ENCODE assay signal across 8 mouse cellular contexts in the genomic region with DNA sequence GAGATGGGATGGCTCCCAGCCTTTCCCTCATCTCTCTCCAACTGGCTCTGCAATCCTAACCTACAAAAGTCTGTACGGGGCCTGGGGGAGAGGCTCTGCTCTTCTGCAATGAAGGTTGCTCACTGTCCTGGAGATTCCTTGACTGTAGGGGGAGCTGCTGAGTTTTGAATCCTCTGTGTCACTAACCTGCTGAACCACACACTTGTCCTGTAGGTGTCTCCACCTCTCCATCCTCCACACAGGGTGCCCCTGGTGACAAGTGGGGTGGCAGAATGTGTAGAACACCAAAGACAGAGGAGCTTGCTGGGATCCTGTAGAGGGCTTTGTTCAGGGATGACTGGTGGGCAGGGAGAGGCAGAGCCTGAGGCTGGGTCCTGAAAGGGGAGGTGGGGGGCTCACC. TPM values are rescaled to one million over a fixed set of nuclear protein-coding genes. Genes with fewer than 3 reads are reported as not detected.
A peak's percentile ranks its signal among the peaks of the same experiment; 100 is the strongest.
DNase-seq lines count a peak whose midpoint lies in the region; ATAC-seq and TF ChIP-seq lines count a peak whose summit lies in the region.

No protein-coding gene starts in this region.

- peak; percentile 56 to 66 for DNase-seq in urinary bladder, postnatal 36 days (ENCODE audit: low spot score in 2 of 2)
- DNase-seq in urinary bladder, postnatal 4 days (ENCODE audit: low spot score in 2 of 2) = no peak
- peak; percentile 50 for DNase-seq in brain, embryonic 14.5 days (ENCODE audit: low read depth)
- peak; percentile 80 for DNase-seq in liver, adult 2 months (ENCODE audit: extremely low read depth, low read depth, low spot score)
- peak; percentile 42 for DNase-seq in ovary, postnatal 36 days (ENCODE audit: low spot score)
- no peak for DNase-seq in gastrocnemius, postnatal 4 days (ENCODE audit: low spot score in 2 of 2)

- no peak for TF ChIP-seq POLR2A in brain, embryonic 14.5 days (IDR thresholded peaks at IDR 0.05; ENCODE audit: borderline replicate concordance, extremely low read depth, insufficient read depth, insufficient read length, poor library complexity, severe bottlenecking)
- no peak for TF ChIP-seq POLR2A in liver, adult 2 months (IDR thresholded peaks at IDR 0.05; ENCODE audit: extremely low read depth, insufficient read depth, low read length)

- peak; percentile 33; the same call in 1 of the 2 replicates for TF ChIP-seq CTCF in brain, embryonic 14.5 days (IDR thresholded peaks at IDR 0.05; ENCODE audit: borderline replicate concordance, extremely low read depth, insufficient read depth, insufficient read length)
- TF ChIP-seq CTCF in liver, adult 2 months (IDR thresholded peaks at IDR 0.05; ENCODE audit: low read depth, low read length) = peak; percentile 86

- 8% methylated on average over 1 of the region's 1 CpGs for WGBS in kidney, embryonic 15.5 days
- WGBS in liver, adult 2 months = 0% methylated on average over 1 of the region's 1 CpGs

- no peaks in the 10 kb centered on the region for H3K36me3 ChIP-seq in kidney, embryonic 15.5 days
- no peaks in the 10 kb centered on the region for H3K36me3 ChIP-seq in liver, adult 2 months (ENCODE audit: control insufficient read depth, insufficient read depth, low read length)

- H3K27ac ChIP-seq in kidney, embryonic 15.5 days = no peak overlapping the region
- H3K27ac ChIP-seq in liver, adult 2 months (replicated peaks; ENCODE audit: insufficient read depth, low read depth, low read length) = no peak overlapping the region

- H3K9ac ChIP-seq in kidney, embryonic 15.5 days = no peak overlapping the region
- H3K9ac ChIP-seq in liver, adult 2 months (ENCODE audit: low read depth, low read length) = no peak overlapping the region

- H3K9me3 ChIP-seq in kidney, embryonic 15.5 days (replicated peaks) = no peaks in the 10 kb centered on the region

- H3K4me1 ChIP-seq in kidney, embryonic 15.5 days = peaks cover 16% of the 10 kb centered on the region
- peaks cover 23% of the 10 kb centered on the region for H3K4me1 ChIP-seq in liver, adult 2 months (ENCODE audit: control insufficient read depth, insufficient read depth, low read length)

- no peaks in the 10 kb centered on the region for H3K79me2 ChIP-seq in liver, adult 2 months (ENCODE audit: control insufficient read depth, insufficient read depth, low read length)

- no peak overlapping the region for H3K4me2 ChIP-seq in kidney, embryonic 15.5 days

- peak; percentile 81 for ATAC-seq in erythroid progenitor cell, adult 5-6 weeks (replicated peaks; ENCODE audit: low FRiP score, poor library complexity, severe bottlenecking)
- peak; percentile 46; the same call in 1 of the 2 replicates for ATAC-seq in kidney, embryonic 15.5 days (replicated peaks; ENCODE audit: low FRiP score)

- peaks cover 9% of the 10 kb centered on the region; the same call in 1 of the 2 replicates for H3K27me3 ChIP-seq in kidney, embryonic 15.5 days
- H3K27me3 ChIP-seq in liver, adult 2 months (ENCODE audit: control insufficient read depth, insufficient read depth, low read length) = no peaks in the 10 kb centered on the region; the same call in 1 of the 2 replicates

- H3K4me3 ChIP-seq in kidney, embryonic 15.5 days (replicated peaks) = no peak overlapping the region
- H3K4me3 ChIP-seq in liver, adult 2 months (ENCODE audit: insufficient read depth, low read depth, low read length) = no peak overlapping the region

RNA-seq across cellular contexts. Expression of a gene that starts 1.6 kb away (rescaled TPM):
- 2.8 and 5.1 TPM in 2 replicates for polyA plus RNA-seq in brain, embryonic 14.5 days (2012; rRNA removed)
- 7.5 and 9.4 TPM in 2 replicates for total RNA-seq in erythroid progenitor cell, adult 5-6 weeks (2015; ENCODE audit: low replicate concordance)
- 2.7 and 3.9 TPM in 2 replicates for total RNA-seq in erythroid progenitor cell, adult 5-6 weeks (2017; ENCODE audit: low replicate concordance)
- polyA plus RNA-seq in kidney, embryonic 15.5 days (2015; fragmentation: Nextera tagmentation; extraction: Ambion mirVana) = 5.7 and 5.8 TPM in 2 replicates
- total RNA-seq in liver, adult 2 months (2014; rRNA removed) = 220 and 428 TPM in 2 replicates
- polyA plus RNA-seq in liver, adult 2 months (2012; rRNA removed) = 287 and 304 TPM in 2 replicates
- total RNA-seq in gastrocnemius, postnatal 4 days (2021) = 10 to 100 TPM; 29.3 to 31.4 TPM

RNA-seq across cellular contexts. Expression of a gene that starts 28.8 kb away (rescaled TPM):
- polyA plus RNA-seq in brain, embryonic 14.5 days (2012; rRNA removed) = not detected in 2 replicates
- not detected in 2 replicates for total RNA-seq in erythroid progenitor cell, adult 5-6 weeks (2015; ENCODE audit: low replicate concordance)
- not detected in 2 replicates for total RNA-seq in erythroid progenitor cell, adult 5-6 weeks (2017; ENCODE audit: low replicate concordance)
- polyA plus RNA-seq in kidney, embryonic 15.5 days (2015; fragmentation: Nextera tagmentation; extraction: Ambion mirVana) = not detected in 2 replicates
- 11.2 and 23.4 TPM in 2 replicates for total RNA-seq in liver, adult 2 months (2014; rRNA removed)
- 3.8 and 4.2 TPM in 2 replicates for polyA plus RNA-seq in liver, adult 2 months (2012; rRNA removed)
- total RNA-seq in gastrocnemius, postnatal 4 days (2021) = not detected

Comparison
In these comparisons a context has a peak if more than half of its experiments do, and no peak if none do; other contexts are left out.
1. DNase-seq: peak in urinary bladder, postnatal 36 days (2 of 2), brain, embryonic 14.5 days (single experiment), liver, adult 2 months (single experiment) and ovary, postnatal 36 days (single experiment); none in urinary bladder, postnatal 4 days (0 of 2) and gastrocnemius, postnatal 4 days (0 of 2).
2. RNA of a gene that starts 28.8 kb away (total RNA-seq): 11.2 to 23.4 TPM in liver, adult 2 months; not detected in erythroid progenitor cell, adult 5-6 weeks and not detected in gastrocnemius, postnatal 4 days; every median in the first group is over 10 times any median in the second.